Mouse (Mus musculus) adrenal gland, adult 8-10 months (tissue): ENCODE results near the gene Olfr1150-ps1. TPM values are rescaled to one million over a fixed set of nuclear protein-coding genes. Genes with fewer than 3 reads are reported as not detected.

Experiments used
- DNase-seq: peaks from one replicate; pipeline ENCODE4 v3.0.0; 2022
- total RNA-seq, 4 experiments: library from RNA; stranded (reverse); gene quantifications; 2 replicates each; pipeline ENCODE4 v1.2.4; 2022

The Olfr1150-ps1 gene
- not detected for total RNA-seq

- no peak for DNase-seq
Measured at GRCm38 (mm10) chr2:87843693-87844092, at the start of gene Olfr1150-ps1. Olfr1150-ps1 (plus strand) TSS chr2:87843993.

- no peak for DNase-seq
Measured at GRCm38 (mm10) chr2:87800292-87800691, 43.5 kb upstream of the Olfr1150-ps1 start, which contains the start of gene Olfr1143. Olfr1143 (plus strand) TSS chr2:87800592.

- no peak for DNase-seq
Measured at GRCm38 (mm10) chr2:87809522-87809921, 34.3 kb upstream of the Olfr1150-ps1 start, which contains the start of gene Olfr1145. Olfr1145 (plus strand) TSS chr2:87809822.

GRCm38 (mm10) chr2:87830233-87830632 is 13.6 kb upstream of the Olfr1150-ps1 start, which contains the start of gene Olfr1148:
Olfr1148 (plus strand) TSS chr2:87830533.
- DNase-seq: no peak

GRCm38 (mm10) chr2:87855562-87855961 is 11.8 kb downstream of the Olfr1150-ps1 start, which contains the start of gene Olfr1151:
Olfr1151 (plus strand) TSS chr2:87855862.
- DNase-seq: no peak

- DNase-seq: no peak
Measured at GRCm38 (mm10) chr2:87866192-87866591, 22.4 kb downstream of the Olfr1150-ps1 start, which contains the start of gene Olfr1152. Olfr1152 (plus strand) TSS chr2:87866492.

GRCm38 (mm10) chr2:87894662-87895061 is 50.9 kb downstream of the Olfr1150-ps1 start, which contains the start of gene Olfr1153:
Olfr1153 (plus strand) TSS chr2:87894962.
- no peak for DNase-seq

Other genes with a start within 250 kb of the Olfr1150-ps1 start
- gene Olfr1130, start 237.8 kb upstream of the Olfr1150-ps1 start, total RNA-seq: not detected
- not detected for gene Olfr1131, start 216.9 kb upstream of the Olfr1150-ps1 start, total RNA-seq
- not detected for gene Olfr1132, start 206.5 kb upstream of the Olfr1150-ps1 start, total RNA-seq
- not detected for gene Olfr1133, start 196.6 kb upstream of the Olfr1150-ps1 start, total RNA-seq
- gene Olfr1134, start 185.5 kb upstream of the Olfr1150-ps1 start, total RNA-seq: not detected
- gene Olfr1135, start 170.3 kb upstream of the Olfr1150-ps1 start, total RNA-seq: not detected
- gene Olfr1136, start 150.0 kb upstream of the Olfr1150-ps1 start, total RNA-seq: not detected
- gene Olfr1137, start 130.8 kb upstream of the Olfr1150-ps1 start, total RNA-seq: not detected
- gene Olfr1138, start 104.0 kb upstream of the Olfr1150-ps1 start, total RNA-seq: not detected
- gene Olfr1140, start 100.2 kb upstream of the Olfr1150-ps1 start, total RNA-seq: not detected
- gene Olfr1141, start 90.0 kb upstream of the Olfr1150-ps1 start, total RNA-seq: not detected
- gene Olfr152, start 64.5 kb upstream of the Olfr1150-ps1 start, total RNA-seq: not detected
- gene Olfr1143, start 43.4 kb upstream of the Olfr1150-ps1 start, total RNA-seq: not detected
- not detected for gene Olfr1145, start 34.2 kb upstream of the Olfr1150-ps1 start, total RNA-seq
- not detected for gene Olfr1148, start 13.5 kb upstream of the Olfr1150-ps1 start, total RNA-seq
- gene Olfr1151, start 11.9 kb downstream of the Olfr1150-ps1 start, total RNA-seq: not detected
- gene Olfr1152, start 22.5 kb downstream of the Olfr1150-ps1 start, total RNA-seq: not detected
- gene Olfr1153, start 51.0 kb downstream of the Olfr1150-ps1 start, total RNA-seq: not detected
- not detected for gene Olfr1154, start 61.2 kb downstream of the Olfr1150-ps1 start, total RNA-seq
- gene Olfr1155, start 101.1 kb downstream of the Olfr1150-ps1 start, total RNA-seq: not detected
- gene Olfr1156, start 109.1 kb downstream of the Olfr1150-ps1 start, total RNA-seq: not detected
- gene Olfr1157, start 124.3 kb downstream of the Olfr1150-ps1 start, total RNA-seq: not detected
- not detected for gene Olfr74, start 130.7 kb downstream of the Olfr1150-ps1 start, total RNA-seq
- not detected for gene Olfr1158, start 146.1 kb downstream of the Olfr1150-ps1 start, total RNA-seq
- gene Olfr1160, start 164.3 kb downstream of the Olfr1150-ps1 start, total RNA-seq: not detected
- not detected for gene Olfr1161, start 178.8 kb downstream of the Olfr1150-ps1 start, total RNA-seq
- gene Olfr73, start 193.7 kb downstream of the Olfr1150-ps1 start, total RNA-seq: not detected
- not detected for gene Olfr1162, start 207.1 kb downstream of the Olfr1150-ps1 start, total RNA-seq
- not detected for gene Olfr1163, start 227.8 kb downstream of the Olfr1150-ps1 start, total RNA-seq
- not detected for gene Olfr1164, start 250.0 kb downstream of the Olfr1150-ps1 start, total RNA-seq